Mouse (Mus musculus) cerebellum, adult 2 months (tissue): ENCODE data around the gene Twf1. TPM values are rescaled to one million over a fixed set of nuclear protein-coding genes. Genes with fewer than 3 reads are reported as not detected.
A peak's percentile ranks its signal among the peaks of the same experiment; 100 is the strongest.

Source experiments
- DNase-seq, 2 experiments: peaks; one replicate each; pipeline ENCODE4 v3.0.0; 2021
- H3K27ac ChIP-seq: fragments of 200-500 bp; 2 replicates; pipeline ENCODE4 v1.5.1; 2012; ENCODE audit warnings: low read length, control low read depth, inconsistent platforms; ENCODE audit not compliant: insufficient read depth
- H3K27me3 ChIP-seq: fragments of 200-500 bp; 2 replicates; pipeline ENCODE4 v1.6.1; 2012; ENCODE audit warnings: inconsistent platforms, mild to moderate bottlenecking, low read length, moderate library complexity; ENCODE audit not compliant: control insufficient read depth, insufficient read depth
- H3K4me1 ChIP-seq: fragments of 200-500 bp; 2 replicates; pipeline ENCODE4 v1.6.1; 2011; ENCODE audit warnings: low read length; ENCODE audit not compliant: control insufficient read depth, insufficient read depth
- H3K4me3 ChIP-seq: fragments of 200-500 bp; replicated peaks from 2 replicates; pipeline ENCODE3; 2011; ENCODE audit warnings: mild to moderate bottlenecking, low read depth, low read length, control low read depth; ENCODE audit not compliant: insufficient read depth
- CTCF ChIP-seq: fragments of 200-500 bp; IDR thresholded peaks from 2 replicates; pipeline ENCODE4 v1.5.1; 2011; ENCODE audit warnings: low read depth, mild to moderate bottlenecking, control low read depth, low read length, moderate library complexity, borderline replicate concordance; ENCODE audit not compliant: insufficient read depth
- POLR2A ChIP-seq: fragments of 200-500 bp; IDR thresholded peaks from 2 replicates; pipeline ENCODE4 v1.6.1; 2011; ENCODE audit warnings: low read length, control low read depth, borderline replicate concordance; ENCODE audit not compliant: insufficient read depth
- WGBS: fragments of 180-500 bp; shearing (Covaris S2); methylation state at CpG from one replicate; pipeline ENCODE4 v1.1.7; 2018; 5-methylcytosine and 5-hydroxymethylcytosine counted together
- polyA plus RNA-seq: library from polyadenylated mRNA; depleted of rRNA; stranded (reverse); fragments of >200 nt; gene quantifications from 2 replicates; pipeline ENCODE4 v1.2.3, GENCODE M21; 2012

The Twf1 gene
- polyA plus RNA-seq, 1 experiment, result 49.6 TPM

- H3K27ac ChIP-seq, result no peak overlapping the region
- no peak for TF ChIP-seq POLR2A
- no peak for TF ChIP-seq CTCF
- 93% methylated on average over 10 of the region's 10 CpGs for WGBS
These were observed 21.1 kb downstream of the Twf1 start for GRCm38 (mm10) chr15:94568496-94569182.

GRCm38 (mm10) chr15:94565854-94566253 is 23.8 kb downstream of the Twf1 start:
- TF ChIP-seq CTCF (no peak), POLR2A (no peak)
- Histone ChIP-seq H3K4me1 (no peaks in the 10 kb centered on the region), H3K4me3 (no peak overlapping the region), H3K27me3 (no peaks in the 10 kb centered on the region), H3K27ac (no peak overlapping the region)
- no peak for DNase-seq
- 88% methylated on average over 9 of the region's 9 CpGs for WGBS

More at GRCm38 (mm10) chr15:94568496-94569182, 21.1 kb downstream of the Twf1 start:
- Histone ChIP-seq H3K4me1 (peaks cover 3% of the 10 kb centered on the region; the same call in 1 of the 2 replicates), H3K27me3 (no peaks in the 10 kb centered on the region), H3K4me3 (no peak overlapping the region)
- DNase-seq, result no peak

GRCm38 (mm10) chr15:94564909-94565308 is 24.8 kb downstream of the Twf1 start:
- H3K27ac ChIP-seq, result no peak overlapping the region
- H3K4me3 ChIP-seq, result no peak overlapping the region
- H3K4me1 ChIP-seq, result no peaks in the 10 kb centered on the region
- no peak for TF ChIP-seq CTCF
- TF ChIP-seq POLR2A, result no peak
- no peaks in the 10 kb centered on the region for H3K27me3 ChIP-seq
- WGBS, result 85% methylated on average over 2 of the region's 2 CpGs
- DNase-seq, result no peak

GRCm38 (mm10) chr15:94558895-94559656 is 30.6 kb downstream of the Twf1 start:
- no peak overlapping the region for H3K4me3 ChIP-seq
- no peak overlapping the region for H3K27ac ChIP-seq
- WGBS, result 83% methylated on average over 17 of the region's 17 CpGs
- no peaks in the 10 kb centered on the region for H3K27me3 ChIP-seq
- no peak for DNase-seq
- TF ChIP-seq CTCF, result no peak
- no peaks in the 10 kb centered on the region for H3K4me1 ChIP-seq

- TF ChIP-seq CTCF (peak; percentile 98), POLR2A (no peak)
- peak; percentile 66 to 85 for DNase-seq
- Histone ChIP-seq H3K27me3 (no peaks in the 10 kb centered on the region), H3K27ac (no peak overlapping the region), H3K4me3 (no peak overlapping the region), H3K4me1 (no peaks in the 10 kb centered on the region)
- WGBS, result 11% methylated on average over 7 of the region's 7 CpGs
These were observed 32.2 kb downstream of the Twf1 start for GRCm38 (mm10) chr15:94557442-94557841.

GRCm38 (mm10) chr15:94553536-94553935 is 36.2 kb downstream of the Twf1 start:
- H3K4me1 ChIP-seq, result no peaks in the 10 kb centered on the region
- DNase-seq, result no peak
- no peaks in the 10 kb centered on the region for H3K27me3 ChIP-seq
- WGBS, result 89% methylated on average over 9 of the region's 9 CpGs
- no peak overlapping the region for H3K27ac ChIP-seq
- no peak overlapping the region for H3K4me3 ChIP-seq
- TF ChIP-seq CTCF, result no peak
- no peak for TF ChIP-seq POLR2A

- Histone ChIP-seq H3K4me3 (no peak overlapping the region), H3K27ac (no peak overlapping the region), H3K27me3 (no peaks in the 10 kb centered on the region), H3K4me1 (no peaks in the 10 kb centered on the region)
- WGBS, result 86% methylated on average over 4 of the region's 4 CpGs
- DNase-seq, result no peak
- TF ChIP-seq POLR2A (no peak), CTCF (no peak)
These were observed 44.8 kb downstream of the Twf1 start for GRCm38 (mm10) chr15:94544844-94545243.
